Mouse (Mus musculus) myocyte (in vitro differentiated cells): ENCODE results near the gene Atp13a1. TPM values are rescaled to one million over a fixed set of nuclear protein-coding genes. Genes with fewer than 3 reads are reported as not detected.

Experiments used
- H3K27me3 ChIP-seq: one replicate; pipeline ENCODE4 v1.6.1; 2011; ENCODE audit not compliant: control insufficient read depth, insufficient read depth, insufficient read length
- H3K36me3 ChIP-seq: one replicate; pipeline ENCODE4 v1.6.1; 2011; ENCODE audit not compliant: control insufficient read depth, insufficient read depth
- H3K4me2 ChIP-seq: one replicate; pipeline ENCODE4 v1.6.1; 2011; ENCODE audit warnings: low read depth, control low read depth
- H3K4me3 ChIP-seq: one replicate; pipeline ENCODE4 v1.5.1; 2011; ENCODE audit warnings: mild to moderate bottlenecking, control low read depth, moderate library complexity
- H3K79me2 ChIP-seq: one replicate; pipeline ENCODE4 v1.6.1; 2011; ENCODE audit not compliant: control insufficient read depth, insufficient read depth
- H3ac ChIP-seq: one replicate; pipeline ENCODE4 v1.6.1; 2011; ENCODE audit not compliant: control insufficient read depth, insufficient read length
- CEBPB ChIP-seq: IDR thresholded peaks from 2 replicates; pipeline ENCODE4 v1.6.1; 2011; ENCODE audit warnings: mild to moderate bottlenecking, moderate library complexity; ENCODE audit not compliant: poor library complexity, insufficient read depth, severe bottlenecking
- E2F4 ChIP-seq: IDR thresholded peaks from one replicate; pipeline ENCODE4 v1.6.1; 2011; ENCODE audit warnings: mild to moderate bottlenecking, control low read depth, moderate library complexity; ENCODE audit not compliant: insufficient read depth
- MAX ChIP-seq: IDR thresholded peaks from one replicate; pipeline ENCODE4 v1.6.1; 2011; ENCODE audit warnings: low read depth, mild to moderate bottlenecking, control low read depth
- MYOD1 ChIP-seq, 3 experiments: IDR thresholded peaks; one replicate each; pipeline ENCODE4 v1.6.1; 2011; ENCODE audit warnings: control low read depth in 2 of 3, low read depth in 2 of 3, mild to moderate bottlenecking in 2 of 3, moderate library complexity in 1 of 3; ENCODE audit not compliant: insufficient read length in 2 of 3, control insufficient read depth in 1 of 3
- MYOG ChIP-seq, 3 experiments: IDR thresholded peaks; one replicate each; pipeline ENCODE4 v1.6.1; 2011; ENCODE audit warnings: control low read depth in 2 of 3, low read depth in 2 of 3, mild to moderate bottlenecking in 2 of 3; ENCODE audit not compliant: insufficient read length in 2 of 3, control insufficient read depth in 1 of 3, insufficient read depth in 1 of 3
- POLR2A ChIP-seq: IDR thresholded peaks from one replicate; pipeline ENCODE4 v1.6.1; 2011; ENCODE audit warnings: low read depth, mild to moderate bottlenecking, control low read depth, moderate library complexity; ENCODE audit not compliant: insufficient read length
- POLR2AphosphoS2 ChIP-seq: IDR thresholded peaks from one replicate; pipeline ENCODE4 v1.6.1; 2011; ENCODE audit warnings: low read depth, control low read depth; ENCODE audit not compliant: insufficient read length
- REST ChIP-seq: IDR thresholded peaks from one replicate; pipeline ENCODE4 v1.6.1; 2011; ENCODE audit warnings: mild to moderate bottlenecking, control low read depth, moderate library complexity; ENCODE audit not compliant: insufficient read depth, insufficient read length
- SRF ChIP-seq: IDR thresholded peaks from one replicate; pipeline ENCODE4 v1.6.1; 2011; ENCODE audit warnings: low read depth; ENCODE audit not compliant: control insufficient read depth, insufficient read length
- TCF12 ChIP-seq: IDR thresholded peaks from one replicate; pipeline ENCODE4 v1.6.1; 2011; ENCODE audit warnings: mild to moderate bottlenecking, control low read depth; ENCODE audit not compliant: poor library complexity, insufficient read depth, severe bottlenecking
- TCF3 ChIP-seq: IDR thresholded peaks from one replicate; pipeline ENCODE4 v1.6.1; 2011; ENCODE audit warnings: low read depth, control low read depth; ENCODE audit not compliant: insufficient read length
- USF1 ChIP-seq: IDR thresholded peaks from one replicate; pipeline ENCODE4 v1.6.1; 2011; ENCODE audit warnings: low read depth, mild to moderate bottlenecking, control low read depth, moderate library complexity
- polyA plus RNA-seq: library from polyadenylated mRNA; unstranded; fragments of >200 nt; fragmentation: generic; extraction: Trizol; gene quantifications from one replicate; pipeline ENCODE4 v1.2.1, GENCODE M21; 2012; ENCODE audit warnings: missing spikeins

The Atp13a1 gene
- polyA plus RNA-seq, 1 experiment: 35.6 TPM

GRCm38 (mm10) chr8:69820466-69820865 lies 29.5 kb downstream of the Atp13a1 start:
- TF ChIP-seq POLR2A: no peak
- no peak for TF ChIP-seq MAX
- no peak for TF ChIP-seq USF1
- no peak for TF ChIP-seq TCF12
- no peak for TF ChIP-seq SRF
- no peak for TF ChIP-seq MYOG (IDR thresholded peaks at IDR 0.05; ENCODE audit: control insufficient read depth in 1 of 3, insufficient read depth in 1 of 3, insufficient read length in 2 of 3, low read depth in 2 of 3)
- no peak for TF ChIP-seq TCF3
- no peak for TF ChIP-seq CEBPB
- no peak for TF ChIP-seq REST
- no peak for TF ChIP-seq POLR2AphosphoS2
- TF ChIP-seq E2F4: no peak
- no peak for TF ChIP-seq MYOD1 (IDR thresholded peaks at IDR 0.05; ENCODE audit: control insufficient read depth in 1 of 3, insufficient read length in 2 of 3, low read depth in 2 of 3)
- H3K79me2 ChIP-seq: no peaks in the 10 kb centered on the region
- no peak overlapping the region for H3K4me3 ChIP-seq
- H3ac ChIP-seq: no peak overlapping the region
- H3K27me3 ChIP-seq: no peaks in the 10 kb centered on the region
- peaks cover 3% of the 10 kb centered on the region for H3K36me3 ChIP-seq
- H3K4me2 ChIP-seq: no peak overlapping the region

GRCm38 (mm10) chr8:69821971-69822385 lies 31.0 kb downstream of the Atp13a1 start:
- peak overlapping the region; percentile 12 for H3K4me3 ChIP-seq
- H3K4me2 ChIP-seq: peak overlapping the region; percentile 67
- no peak overlapping the region for H3ac ChIP-seq
- no peak for TF ChIP-seq POLR2A
- TF ChIP-seq POLR2AphosphoS2: peak; percentile 71
- H3K36me3 ChIP-seq: peaks cover 3% of the 10 kb centered on the region
- no peaks in the 10 kb centered on the region for H3K27me3 ChIP-seq
- no peaks in the 10 kb centered on the region for H3K79me2 ChIP-seq

DNA sequence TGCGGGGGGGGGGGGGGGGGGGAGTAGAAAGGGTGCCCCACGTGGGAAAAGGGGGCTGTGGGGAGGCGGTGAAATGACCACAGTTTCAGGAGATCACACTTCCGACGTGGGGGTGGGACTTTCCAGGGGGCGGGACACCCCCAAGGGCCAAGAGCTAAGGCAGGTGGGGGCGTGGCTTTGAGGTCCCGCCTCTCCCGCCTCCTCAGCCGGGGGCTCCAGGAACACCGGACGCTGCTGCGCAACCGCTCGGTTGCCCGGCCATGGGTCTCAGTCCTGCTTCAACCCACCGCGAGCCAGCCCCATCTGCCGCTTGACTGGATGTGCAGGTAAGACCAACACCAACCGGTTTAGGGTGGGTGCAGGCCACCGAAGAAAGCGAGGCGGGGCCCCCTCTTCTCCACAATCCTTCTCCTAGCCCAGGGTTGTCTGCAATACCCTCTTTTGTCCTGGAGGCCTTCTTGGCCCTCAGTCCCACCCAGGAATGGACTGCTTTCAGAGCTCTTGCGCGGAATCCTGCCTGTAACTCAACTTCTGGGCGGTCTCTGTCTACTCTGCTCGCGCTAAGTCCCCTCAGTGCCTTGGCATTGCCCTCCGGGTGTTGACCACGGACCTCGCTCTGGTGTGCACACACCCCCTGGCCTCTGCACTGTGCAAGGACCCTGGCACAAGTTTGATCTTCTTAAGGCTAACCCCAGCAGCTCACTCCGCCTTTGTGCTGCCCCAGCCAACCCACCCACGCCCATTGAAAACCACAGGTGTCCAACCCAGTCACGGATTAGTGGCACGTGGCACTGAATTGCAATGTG lies 31.6 kb downstream of the Atp13a1 start, which contains the start of gene Lpar2:
Lpar2 (plus strand) TSS at position 44 of the 806 bp plus-strand sequence.
- Histone ChIP-seq H3K4me3 (peak within 1 kb of the TSS; percentile 12), H3K4me2 (peak within 1 kb of the TSS; percentile 67), H3ac (no peak within 1 kb of the TSS), H3K36me3 (peaks cover 3% of the 10 kb centered on the region), H3K79me2 (no peaks in the 10 kb centered on the region), H3K27me3 (no peaks in the 10 kb centered on the region)
- no peak for TF ChIP-seq CEBPB
- TF ChIP-seq MYOG (IDR thresholded peaks at IDR 0.05; ENCODE audit: control insufficient read depth in 1 of 3, insufficient read depth in 1 of 3, insufficient read length in 2 of 3, low read depth in 2 of 3): no peak
- TF ChIP-seq POLR2AphosphoS2: no peak
- TF ChIP-seq MYOD1 (IDR thresholded peaks at IDR 0.05; ENCODE audit: control insufficient read depth in 1 of 3, insufficient read length in 2 of 3, low read depth in 2 of 3): no peak
- no peak for TF ChIP-seq MAX
- TF ChIP-seq POLR2A: no peak
- no peak for TF ChIP-seq USF1
- TF ChIP-seq TCF12: no peak
- no peak for TF ChIP-seq E2F4
- no peak for TF ChIP-seq REST
- TF ChIP-seq SRF: no peak
- TF ChIP-seq TCF3: no peak

- no peaks in the 10 kb centered on the region for H3K79me2 ChIP-seq
- no peak overlapping the region for H3K4me3 ChIP-seq
- no peak overlapping the region for H3ac ChIP-seq
- no peak for TF ChIP-seq POLR2A
- no peak for TF ChIP-seq TCF12
- no peak for TF ChIP-seq REST
- no peak for TF ChIP-seq TCF3
- no peak for TF ChIP-seq MYOD1 (IDR thresholded peaks at IDR 0.05; ENCODE audit: control insufficient read depth in 1 of 3, insufficient read length in 2 of 3, low read depth in 2 of 3)
- TF ChIP-seq MYOG (IDR thresholded peaks at IDR 0.05; ENCODE audit: control insufficient read depth in 1 of 3, insufficient read depth in 1 of 3, insufficient read length in 2 of 3, low read depth in 2 of 3): no peak
- no peak for TF ChIP-seq E2F4
- no peak for TF ChIP-seq POLR2AphosphoS2
- TF ChIP-seq MAX: no peak
- TF ChIP-seq SRF: no peak
- TF ChIP-seq CEBPB: no peak
- TF ChIP-seq USF1: no peak
- H3K27me3 ChIP-seq: no peaks in the 10 kb centered on the region
- H3K36me3 ChIP-seq: no peaks in the 10 kb centered on the region
- H3K4me2 ChIP-seq: no peak overlapping the region
Observed at GRCm38 (mm10) chr8:69826371-69826770, 35.4 kb downstream of the Atp13a1 start.

DNA sequence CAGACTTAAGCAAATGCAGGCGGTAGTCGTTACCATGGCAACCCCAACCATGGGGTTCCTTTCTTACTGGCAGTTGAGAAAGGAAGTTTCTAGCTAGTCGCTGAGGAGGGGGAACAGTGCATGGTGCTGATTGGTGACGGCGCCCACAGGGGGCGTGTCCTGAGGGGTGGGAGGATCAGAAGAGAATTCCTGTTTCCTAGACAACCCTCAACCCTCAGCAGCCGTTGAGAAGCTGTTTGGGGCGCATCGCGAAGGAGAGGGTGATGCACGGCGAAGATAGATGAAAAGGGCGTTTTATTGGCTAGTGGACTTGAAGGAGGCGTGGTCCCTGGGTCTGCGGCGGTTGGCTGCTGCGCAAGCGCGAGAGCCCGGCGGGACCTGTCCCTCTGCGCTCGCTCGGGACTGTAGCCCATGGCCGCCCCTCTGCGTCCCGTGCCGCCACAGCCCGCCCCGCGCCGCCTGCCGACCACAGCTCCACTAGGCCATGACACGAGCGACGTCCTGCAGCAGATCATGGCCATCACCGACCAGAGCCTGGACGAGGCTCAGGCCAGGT lies 41.4 kb downstream of the Atp13a1 start, which contains the start of gene Pbx4:
Pbx4 (plus strand) TSS at position 194 of the 556 bp plus-strand sequence.
- Histone ChIP-seq H3K36me3 (no peaks in the 10 kb centered on the region), H3K4me2 (peak within 1 kb of the TSS; percentile 83), H3K79me2 (no peaks in the 10 kb centered on the region), H3ac (no peak within 1 kb of the TSS), H3K27me3 (no peaks in the 10 kb centered on the region), H3K4me3 (peak within 1 kb of the TSS; percentile 17)
- no peak for TF ChIP-seq POLR2A
- TF ChIP-seq POLR2AphosphoS2: no peak
- TF ChIP-seq CEBPB: no peak
- TF ChIP-seq MYOD1 (IDR thresholded peaks at IDR 0.05; ENCODE audit: control insufficient read depth in 1 of 3, insufficient read length in 2 of 3, low read depth in 2 of 3): no peak
- peak in 1 of 3 experiments; percentile 5 for TF ChIP-seq MYOG (IDR thresholded peaks at IDR 0.05; ENCODE audit: control insufficient read depth in 1 of 3, insufficient read depth in 1 of 3, insufficient read length in 2 of 3, low read depth in 2 of 3)
- no peak for TF ChIP-seq MAX
- no peak for TF ChIP-seq TCF3
- TF ChIP-seq TCF12: no peak
